Mouse (Mus musculus) mouse trophoblast stem cell (cell line): ENCODE data around the gene Fbxl16.
"Not testable (repeated sequence)": the region's sequence is repeated elsewhere in the genome, so short reads cannot be mapped to it uniquely, and the experiment has no call there.

Experiments used
- in situ Hi-C, 2 experiments: fragments of 300-500 bp; cut with MseI, MboI; formaldehyde crosslinking; loops; 2 replicates in 1 of 2; 3 replicates in 1 of 2; pipeline ENCODE4 v1.15.1; 2025

The Fbxl16 gene

DNA sequence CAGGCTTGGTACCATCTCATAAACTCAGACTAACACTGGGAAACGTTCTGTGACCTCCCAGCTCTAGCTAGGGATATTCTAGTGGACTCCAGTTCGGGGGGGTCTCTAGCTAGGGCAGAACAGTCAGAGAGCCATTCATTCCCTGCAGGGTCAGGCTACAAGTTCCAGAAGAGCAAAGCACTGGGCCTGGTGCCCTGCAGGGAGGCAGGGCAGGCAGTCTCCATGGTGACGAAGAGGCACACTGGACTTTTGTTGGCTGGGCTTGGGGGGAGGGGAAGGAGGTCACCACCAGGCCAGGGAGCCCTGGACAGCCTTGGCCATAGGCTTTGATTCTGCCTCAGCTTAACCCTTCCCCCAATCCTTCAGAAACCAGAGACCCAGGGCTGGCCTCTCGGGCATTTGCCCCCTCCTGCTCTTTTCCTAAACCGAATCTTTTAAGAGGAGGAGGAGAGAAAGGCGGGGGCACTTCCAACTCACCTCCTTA, 13.2 kb upstream of the Fbxl16 start, which contains the start of gene AC134908.4:
Gene AC134908.4, minus strand, starts transcription at position 51 of the 484 bp plus-strand sequence.
- in situ Hi-C loops, result no loop called here

- in situ Hi-C loops, result no loop called here
Measured at GRCm38 (mm10) chr17:25796211-25796771, 12.6 kb upstream of the Fbxl16 start.

- in situ Hi-C loops, result no loop called here
Measured at GRCm38 (mm10) chr17:25796951-25797369, 11.9 kb upstream of the Fbxl16 start, which contains the start of gene Metrn. TSS of gene Metrn (minus strand) at chr17:25797136.

DNA sequence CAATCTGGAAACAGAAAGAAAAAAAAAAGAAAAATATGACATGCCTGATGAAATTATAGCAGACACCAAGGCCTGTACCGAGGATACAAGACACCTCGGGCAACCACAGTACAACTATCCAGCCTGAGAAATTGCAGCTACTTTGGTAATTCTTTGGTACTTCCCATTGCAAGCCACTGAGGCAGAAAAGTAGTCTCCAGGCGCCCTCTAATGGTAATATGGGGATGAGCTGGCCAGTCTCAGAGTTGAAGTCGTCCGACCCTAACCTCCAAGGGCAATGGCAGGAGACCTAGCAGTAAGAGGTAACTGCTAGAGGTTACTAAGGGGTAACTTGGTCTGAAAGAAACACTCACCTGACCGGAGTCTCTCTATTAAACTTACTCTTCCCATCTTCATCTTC, 7.9 kb upstream of the Fbxl16 start:
- in situ Hi-C loops, result loop anchor here in 1 of 2 experiments (5.0 kb wide), 2 partner anchors 34 to 69 kb away; no protein-coding TSS in a partner anchor

- in situ Hi-C loops, result loop anchor here in 1 of 2 experiments (5.0 kb wide), 2 partner anchors 36 to 71 kb away; no protein-coding TSS in a partner anchor
Measured at GRCm38 (mm10) chr17:25802825-25803517, 5.9 kb upstream of the Fbxl16 start.

DNA sequence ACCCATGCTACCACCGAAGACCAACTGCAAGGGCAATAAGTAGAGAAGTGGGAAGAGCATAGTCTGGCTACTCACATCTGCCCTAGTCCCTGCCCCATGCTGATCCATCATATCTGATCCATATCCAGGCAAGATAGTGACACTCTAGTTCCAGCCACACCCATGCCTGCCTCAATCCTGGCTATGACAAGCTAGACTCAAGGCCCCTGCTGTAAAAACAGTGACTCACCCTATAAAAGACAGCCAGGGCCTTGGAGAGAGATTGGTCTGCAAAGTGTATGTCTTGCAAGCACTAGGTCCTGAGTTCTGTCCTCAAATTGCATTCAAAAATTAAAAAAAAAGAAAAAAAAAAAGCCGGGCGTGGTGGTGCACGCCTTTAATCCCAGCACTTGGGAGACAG, 2.4 kb upstream of the Fbxl16 start:
- in situ Hi-C loops, result no loop called here

- in situ Hi-C loops, result not testable (repeated sequence)
Measured at GRCm38 (mm10) chr17:25807452-25807851, 1.4 kb upstream of the Fbxl16 start.

DNA sequence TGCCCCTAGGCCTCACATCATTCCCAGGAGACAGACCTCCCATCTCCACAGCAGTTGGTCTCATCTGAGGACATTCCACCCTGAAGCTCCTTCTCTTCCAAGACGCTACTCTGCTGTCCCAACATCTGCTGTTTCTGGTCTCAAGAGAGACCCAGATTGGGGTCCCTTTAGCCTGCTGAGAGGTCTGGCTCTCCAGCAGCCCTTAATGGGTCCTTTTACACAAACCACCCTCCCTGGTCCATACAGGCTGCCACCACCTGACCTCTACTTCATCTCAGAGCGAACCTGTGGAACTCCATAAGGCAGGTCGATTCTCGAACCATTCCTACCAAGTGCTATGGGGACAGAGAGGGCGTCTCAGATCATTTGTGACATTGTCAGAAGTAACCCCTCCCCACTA, 857 bp upstream of the Fbxl16 start:
- in situ Hi-C loops, result no loop called here

DNA sequence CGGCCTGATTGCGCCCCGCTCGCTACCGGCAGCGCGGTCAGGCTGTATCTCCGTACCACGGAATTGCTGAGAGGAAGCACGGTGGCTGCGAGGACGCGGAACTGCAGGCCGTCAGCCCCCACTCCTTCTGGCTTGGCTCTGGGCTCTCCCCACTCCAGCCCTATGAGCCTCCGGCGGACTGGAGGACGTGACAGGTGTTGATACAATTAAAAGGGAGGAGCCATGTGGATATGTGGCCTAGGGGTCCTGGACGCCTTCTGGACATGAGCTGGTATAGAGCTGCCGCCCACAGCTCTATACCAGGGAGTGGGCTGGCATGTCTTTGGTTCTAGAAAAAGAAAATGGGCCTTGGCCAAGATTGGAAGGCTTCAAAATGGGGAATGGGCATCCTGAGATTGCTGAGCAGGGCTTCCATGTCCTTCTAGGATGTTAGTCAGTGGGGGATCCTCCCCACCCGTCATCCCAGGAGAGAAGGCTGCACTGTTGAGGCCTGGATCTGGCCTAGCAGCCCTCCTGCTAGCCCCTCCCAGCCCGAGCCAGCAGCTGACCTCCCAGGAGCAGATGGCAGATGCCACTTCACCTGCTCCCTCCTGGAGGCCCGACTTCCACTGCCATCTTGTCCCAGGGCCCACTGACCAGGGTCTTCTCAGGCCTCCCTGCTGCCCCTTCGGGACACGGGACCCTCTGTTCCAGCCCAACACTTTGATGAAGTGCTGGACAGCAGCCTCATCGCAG, 888 bp downstream of the Fbxl16 start:
- in situ Hi-C loops, result no loop called here

DNA sequence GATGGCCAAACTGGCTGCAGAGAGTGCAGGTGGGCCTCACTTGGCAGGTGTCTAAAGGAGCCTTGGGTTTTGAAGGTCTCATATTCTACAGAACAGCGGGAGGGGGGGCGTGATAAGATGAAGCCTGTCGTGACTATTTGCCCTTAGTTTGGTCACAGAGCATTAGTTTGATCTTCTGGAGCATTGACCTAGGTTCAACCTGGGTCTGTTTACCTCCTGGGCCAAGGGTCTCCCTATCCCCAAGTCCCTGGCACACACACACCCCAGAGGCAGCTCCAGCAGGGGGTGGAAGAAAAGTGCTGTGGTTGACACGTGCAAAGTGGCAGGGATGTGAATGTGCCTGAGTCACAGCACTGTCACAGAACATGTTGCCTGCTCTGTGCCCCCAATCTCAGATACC, 2.0 kb downstream of the Fbxl16 start:
- in situ Hi-C loops, result no loop called here

DNA sequence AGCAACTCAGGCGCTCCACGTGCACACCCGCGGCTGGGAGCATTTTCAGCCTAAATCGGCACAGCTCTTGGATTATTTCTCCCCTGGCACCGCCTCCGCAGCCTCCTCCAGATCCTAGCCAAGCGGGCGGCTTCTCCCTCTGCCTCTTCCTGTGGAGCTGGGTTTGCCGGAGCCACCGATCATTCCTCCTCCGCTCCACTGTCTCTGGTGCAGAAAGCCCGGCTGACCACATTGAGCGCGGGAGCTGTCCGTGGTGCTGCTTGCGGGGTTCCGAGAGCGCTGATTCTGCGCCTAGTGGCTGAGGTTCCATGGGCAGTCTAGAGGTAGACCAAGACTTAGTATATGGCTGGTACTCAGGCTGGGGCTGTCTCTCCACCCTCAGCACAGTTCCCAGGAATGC, 4.6 kb downstream of the Fbxl16 start:
- in situ Hi-C loops, result no loop called here

DNA sequence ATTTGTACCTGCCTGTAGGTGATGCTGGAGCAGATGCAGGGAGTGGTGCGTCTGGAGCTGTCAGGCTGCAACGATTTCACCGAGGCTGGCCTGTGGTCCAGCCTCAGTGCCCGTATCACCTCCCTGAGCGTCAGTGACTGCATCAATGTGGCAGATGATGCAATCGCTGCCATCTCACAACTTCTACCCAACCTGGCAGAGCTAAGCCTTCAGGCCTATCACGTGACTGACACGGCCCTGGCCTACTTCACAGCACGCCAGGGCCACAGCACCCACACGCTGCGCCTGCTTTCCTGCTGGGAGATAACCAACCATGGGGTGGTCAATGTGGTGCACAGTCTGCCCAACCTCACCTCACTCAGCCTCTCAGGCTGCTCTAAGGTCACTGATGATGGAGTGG, 8.8 kb downstream of the Fbxl16 start:
- in situ Hi-C loops, result no loop called here

GRCm38 (mm10) chr17:25818851-25819780, 10.2 kb downstream of the Fbxl16 start:
- in situ Hi-C loops, result no loop called here

- in situ Hi-C loops, result no loop called here
Measured at GRCm38 (mm10) chr17:25823452-25823851, 14.6 kb downstream of the Fbxl16 start, which contains the start of gene Wdr24. TSS of gene Wdr24 (plus strand) at chr17:25823627.

DNA sequence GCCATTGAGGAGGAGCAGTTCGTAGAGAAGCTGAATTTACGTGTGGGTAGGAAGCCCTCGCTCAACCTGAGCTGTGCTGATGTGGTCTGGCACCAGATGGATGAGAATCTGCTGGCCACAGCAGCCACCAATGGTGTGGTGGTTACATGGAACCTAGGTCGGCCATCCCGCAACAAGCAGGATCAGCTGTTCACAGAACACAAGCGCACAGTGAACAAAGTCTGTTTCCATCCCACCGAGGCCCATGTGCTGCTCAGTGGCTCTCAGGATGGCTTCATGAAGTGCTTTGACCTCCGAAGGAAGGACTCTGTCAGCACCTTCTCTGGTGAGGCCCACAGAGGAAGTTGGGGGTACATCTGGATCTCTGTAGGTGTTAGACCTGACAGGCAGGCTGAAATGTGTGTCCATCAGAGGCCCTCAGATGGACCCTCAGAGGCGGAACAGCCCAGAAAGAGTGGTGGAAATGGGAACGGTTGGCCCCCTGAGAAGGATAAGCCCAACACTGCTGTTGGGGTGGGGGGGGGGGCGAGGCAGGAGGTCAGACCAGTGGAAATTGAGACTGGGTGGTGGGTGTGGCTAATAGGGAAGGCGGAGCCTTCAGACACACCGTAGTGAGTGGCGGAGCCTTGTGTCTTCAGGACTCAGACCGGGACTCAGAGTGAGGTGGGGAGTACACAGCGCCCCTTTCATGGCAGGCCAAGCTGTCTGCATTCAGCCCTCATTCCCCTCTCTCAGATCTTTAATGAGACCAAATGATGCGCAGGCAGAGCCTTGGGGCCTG, 15.7 kb downstream of the Fbxl16 start:
- in situ Hi-C loops, result no loop called here

DNA sequence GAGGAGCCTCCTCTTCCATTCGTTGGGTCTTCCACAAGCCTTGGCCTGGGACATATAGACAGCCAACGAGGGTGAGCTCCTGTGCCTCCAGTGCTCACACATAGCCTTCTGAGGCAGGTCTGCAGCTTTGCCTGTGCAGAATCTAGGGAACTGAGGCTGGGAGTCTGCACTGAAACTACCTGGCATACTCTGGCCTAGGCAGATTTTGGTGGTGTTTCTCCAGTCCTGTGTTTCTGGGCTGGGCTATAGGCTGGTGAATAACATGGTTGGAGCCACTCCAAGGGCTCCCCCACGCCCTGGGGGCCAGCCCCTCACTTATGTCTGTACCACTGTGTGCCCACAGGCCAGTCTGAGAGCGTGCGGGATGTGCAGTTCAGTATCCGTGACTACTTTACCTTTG, 16.4 kb downstream of the Fbxl16 start:
- in situ Hi-C loops, result no loop called here

DNA sequence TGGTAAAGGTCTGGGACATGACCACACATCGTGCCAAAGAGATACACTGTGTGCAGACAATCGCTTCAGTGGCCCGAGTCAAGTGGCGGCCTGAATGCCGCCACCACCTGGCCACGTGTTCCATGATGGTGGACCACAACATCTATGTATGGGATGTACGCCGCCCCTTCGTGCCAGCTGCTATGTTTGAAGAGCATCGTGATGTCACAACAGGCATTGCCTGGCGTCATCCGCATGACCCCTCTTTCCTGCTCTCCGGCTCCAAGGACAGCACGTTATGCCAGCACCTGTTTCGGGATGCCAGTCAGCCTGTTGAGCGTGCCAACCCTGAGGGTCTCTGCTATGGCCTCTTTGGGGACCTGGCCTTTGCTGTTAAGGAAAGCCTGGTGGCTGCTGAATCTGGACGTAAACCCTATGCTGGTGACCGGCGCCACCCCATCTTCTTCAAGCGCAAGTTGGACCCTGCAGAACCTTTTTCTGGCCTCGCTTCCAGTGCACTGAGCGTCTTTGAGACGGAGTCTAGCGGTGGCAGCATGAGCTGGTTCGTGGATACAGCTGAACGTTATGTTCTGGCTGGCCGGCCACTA, 17.2 kb downstream of the Fbxl16 start:
- in situ Hi-C loops, result no loop called here

DNA sequence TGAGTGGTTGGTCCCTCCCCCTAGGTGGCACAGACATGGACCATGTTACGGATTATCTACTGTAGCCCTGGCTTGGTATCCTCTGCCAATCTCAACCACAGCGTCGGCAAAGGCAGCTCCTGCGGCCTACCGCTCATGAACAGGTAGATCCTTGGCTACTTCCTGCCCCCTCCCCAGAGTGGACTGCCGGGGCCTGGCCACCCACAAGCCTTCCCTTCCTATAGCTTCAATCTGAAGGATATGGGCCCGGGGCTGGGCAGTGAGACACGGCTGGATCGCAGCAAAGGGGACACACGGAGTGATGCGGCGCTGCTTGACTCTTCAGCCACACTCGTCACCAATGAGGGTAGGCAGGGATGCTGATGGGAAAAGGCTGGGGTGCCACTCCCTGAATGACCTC, 18.1 kb downstream of the Fbxl16 start:
- in situ Hi-C loops, result no loop called here

DNA sequence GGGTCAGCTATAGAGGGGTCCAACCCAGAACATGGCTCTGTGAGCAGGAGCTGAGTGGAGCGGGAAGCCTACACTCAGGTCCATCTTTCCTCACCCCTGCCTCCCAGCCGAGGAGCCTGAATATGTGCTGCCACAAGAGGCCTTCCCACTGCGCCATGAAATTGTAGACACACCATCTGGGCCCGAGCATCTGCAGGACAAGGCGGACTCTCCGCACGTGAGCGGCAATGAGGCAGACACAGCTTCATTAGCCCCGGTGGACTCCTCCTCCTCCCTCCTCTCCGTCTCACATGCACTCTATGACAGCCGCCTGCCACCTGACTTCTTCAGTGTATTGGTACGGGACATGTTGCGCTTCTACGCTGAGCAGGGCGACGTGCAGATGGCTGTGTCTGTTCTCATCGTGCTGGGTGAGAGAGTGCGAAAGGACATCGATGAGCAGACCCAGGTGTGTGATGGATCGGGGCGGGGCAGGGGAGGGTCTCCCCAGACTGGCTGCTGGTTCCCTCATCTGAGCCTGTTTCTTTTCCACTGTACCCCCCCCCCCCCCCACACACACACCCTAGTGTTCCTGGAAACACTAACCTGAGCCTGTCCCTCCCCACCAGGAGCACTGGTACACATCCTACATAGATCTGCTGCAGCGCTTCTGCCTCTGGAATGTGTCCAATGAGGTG, 18.8 kb downstream of the Fbxl16 start:
- in situ Hi-C loops, result no loop called here

- in situ Hi-C loops, result no loop called here
Measured at GRCm38 (mm10) chr17:25828223-25828594, 19.3 kb downstream of the Fbxl16 start.
